Mouse (Mus musculus) activated CD4-positive, CD25-positive, alpha-beta regulatory T cell, adult 9 weeks (primary cell): ENCODE data around the gene Cldn34c2. TPM values are rescaled to one million over a fixed set of nuclear protein-coding genes. Genes with fewer than 3 reads are reported as not detected.

Source experiments
- polyA plus RNA-seq: library from polyadenylated mRNA; unstranded; fragments of 100-300 nt; shearing (Covaris generic); gene quantifications from one replicate; pipeline ENCODE4 v1.2.1, GENCODE M21; 2017

Cldn34c2 gene
- not detected for polyA plus RNA-seq

DNA sequence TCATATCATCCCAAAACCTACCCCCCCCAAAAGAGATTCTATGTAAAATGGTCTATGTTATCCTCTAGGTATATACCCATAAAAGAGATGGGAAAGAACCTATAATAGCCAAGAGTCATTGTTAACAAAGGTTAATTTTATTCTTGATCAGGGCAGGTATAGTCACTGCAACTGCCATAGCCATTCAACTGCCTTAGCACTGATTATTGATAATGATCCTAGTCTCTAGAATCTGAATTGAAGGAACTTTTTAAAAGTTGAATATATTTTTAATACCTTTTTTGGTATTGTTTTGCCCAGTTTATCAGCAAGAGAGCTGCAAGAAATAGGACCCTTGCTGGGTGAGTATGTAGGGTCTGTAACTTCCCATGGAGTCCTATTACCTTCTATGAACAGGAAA is at the start of gene Cldn34c2:
Gene Cldn34c2 (plus strand): TSS at position 301 of the 400 bp plus-strand sequence.

Other genes with a start within 250 kb of the Cldn34c2 start
- not detected for gene Gm17467, start 123.1 kb downstream of the Cldn34c2 start, polyA plus RNA-seq
- gene Cldn34c3, start 212.0 kb downstream of the Cldn34c2 start, polyA plus RNA-seq: not detected